Mouse (Mus musculus): ENCODE measurements around the gene Safb2.

DNA sequence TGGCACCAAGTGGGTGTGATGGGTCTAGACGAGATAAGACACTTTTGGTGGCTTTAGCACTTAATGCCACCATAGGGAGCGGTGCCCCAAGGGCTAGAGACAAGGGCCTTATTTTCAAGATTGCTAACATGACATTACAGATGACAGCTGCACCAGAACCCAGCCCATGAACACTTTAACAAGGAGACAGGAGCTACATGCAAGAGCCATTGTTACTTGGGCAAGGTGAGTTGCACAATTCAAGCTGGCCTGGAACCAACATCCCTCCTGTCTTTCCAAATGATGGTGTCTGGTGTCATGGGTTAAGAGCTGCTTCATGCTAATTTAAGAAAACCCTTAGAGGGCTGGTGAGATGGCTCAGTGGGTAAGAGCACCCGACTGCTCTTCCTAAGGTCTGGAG is 25.0 kb downstream of the Safb2 start:
- no peak for TF ChIP-seq POLR2A (IDR thresholded peaks at IDR 0.05; ENCODE audit: borderline replicate concordance, extremely low read depth, insufficient read depth, insufficient read length, poor library complexity, severe bottlenecking)
- TF ChIP-seq CTCF (IDR thresholded peaks at IDR 0.05; ENCODE audit: borderline replicate concordance, extremely low read depth, insufficient read depth, insufficient read length): no peak
